Mouse (Mus musculus) left cerebral cortex, adult 11 months (tissue): Measurements from ENCODE around the gene Mesp2.

Experiments
- DNase-seq: peaks from one replicate; pipeline ENCODE4 v3.0.0; 2022; ENCODE audit warnings: low spot score

Mesp2 gene

DNA sequence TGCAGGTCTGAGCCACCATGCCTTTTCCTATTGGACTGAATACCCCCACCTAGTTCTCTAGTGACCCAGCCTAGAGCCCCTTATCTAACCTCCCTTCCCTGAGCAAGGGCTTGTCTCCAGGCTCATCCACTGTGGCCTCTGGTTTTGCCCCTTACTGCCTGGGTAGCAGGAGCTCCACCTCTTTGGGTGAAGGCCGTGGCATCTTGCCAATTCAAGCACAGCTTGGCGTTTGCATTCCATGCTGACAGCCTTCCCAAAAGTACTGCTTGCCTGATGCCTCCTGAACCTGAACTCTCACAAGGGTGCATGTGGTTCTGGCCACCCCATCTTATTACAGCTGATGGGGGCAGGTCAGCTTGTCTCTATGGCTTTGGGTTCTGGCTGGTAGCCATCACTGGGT, 6.6 kb upstream of the Mesp2 start:
- DNase-seq = no peak

DNA sequence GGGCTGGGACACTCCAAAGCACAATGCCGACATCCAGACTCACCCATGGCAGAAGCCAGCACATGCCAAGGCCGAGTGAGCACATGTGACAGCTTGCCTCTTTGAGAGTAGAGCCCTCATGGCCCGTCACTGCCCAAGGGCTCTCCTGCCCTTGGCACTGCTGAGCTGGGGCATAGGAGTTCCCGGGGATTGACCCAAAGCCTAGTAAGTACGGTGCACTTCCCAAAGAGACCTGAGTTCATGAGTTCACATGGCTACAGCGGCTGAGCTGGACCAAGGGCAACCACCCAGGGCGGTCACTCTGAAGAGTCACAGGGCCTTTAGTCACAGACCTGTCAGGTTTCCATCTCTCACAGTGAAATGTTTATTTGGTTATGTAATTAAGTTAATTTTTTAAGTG, 2.0 kb upstream of the Mesp2 start:
- no peak for DNase-seq

DNA sequence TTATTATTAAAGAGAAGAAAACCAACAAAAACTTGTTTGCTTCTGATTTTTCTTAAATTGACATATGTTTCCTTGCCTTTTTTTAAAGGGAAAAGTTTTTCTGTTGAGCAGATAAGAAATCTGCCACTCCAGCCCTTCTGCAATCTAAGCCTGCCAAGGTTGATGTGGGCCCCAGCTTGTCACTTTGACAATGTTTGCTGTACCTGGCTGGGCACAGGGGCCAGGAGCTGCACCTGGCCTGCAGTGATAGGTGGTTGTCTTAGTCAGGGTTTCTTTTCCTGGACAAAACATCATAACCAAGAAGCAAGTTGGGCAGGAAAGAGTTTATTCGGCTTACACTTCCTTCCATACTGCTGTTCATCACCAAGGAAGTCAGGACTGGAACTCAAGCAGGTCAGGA, 2.9 kb downstream of the Mesp2 start:
- DNase-seq = no peak

DNA sequence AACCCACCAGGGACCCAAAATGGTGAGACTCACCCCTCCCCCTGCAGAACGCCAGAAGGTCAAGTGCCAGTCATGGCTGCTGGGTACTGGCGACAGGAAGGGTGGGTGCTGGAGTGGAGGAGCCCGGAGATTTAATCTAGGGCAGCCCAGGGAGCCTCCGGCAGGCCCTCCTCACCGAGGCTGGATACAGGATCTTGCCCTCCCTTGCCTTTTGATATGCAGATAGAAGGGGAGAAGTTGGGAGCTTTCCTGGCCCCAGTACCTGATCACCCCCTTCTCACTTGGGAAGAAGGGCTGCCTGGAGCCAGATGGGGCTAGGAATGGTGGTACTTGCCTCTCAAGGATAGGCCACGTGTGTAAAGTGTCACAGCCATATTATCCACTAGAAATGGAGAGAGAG, 7.8 kb downstream of the Mesp2 start:
- no peak for DNase-seq

DNA sequence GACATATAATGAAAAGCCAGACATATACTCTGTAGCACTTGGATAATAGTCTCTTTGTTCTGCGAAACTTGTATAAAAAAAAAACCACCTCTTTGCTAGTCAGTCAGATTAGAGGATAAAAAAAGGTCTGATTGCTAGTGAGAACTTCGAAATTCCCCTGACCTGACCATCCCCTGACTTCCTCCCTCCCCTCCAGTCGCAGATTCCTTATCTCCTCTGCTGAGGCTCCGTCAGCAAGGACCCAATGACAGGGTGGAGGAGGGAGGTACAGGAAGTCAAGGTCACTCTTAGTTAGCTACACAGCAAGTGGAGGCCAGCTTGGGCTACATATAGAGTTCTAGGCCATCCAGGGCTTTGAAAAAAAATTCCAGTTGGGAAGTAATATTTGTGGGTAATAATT, 9.0 kb downstream of the Mesp2 start:
- DNase-seq = no peak

DNA sequence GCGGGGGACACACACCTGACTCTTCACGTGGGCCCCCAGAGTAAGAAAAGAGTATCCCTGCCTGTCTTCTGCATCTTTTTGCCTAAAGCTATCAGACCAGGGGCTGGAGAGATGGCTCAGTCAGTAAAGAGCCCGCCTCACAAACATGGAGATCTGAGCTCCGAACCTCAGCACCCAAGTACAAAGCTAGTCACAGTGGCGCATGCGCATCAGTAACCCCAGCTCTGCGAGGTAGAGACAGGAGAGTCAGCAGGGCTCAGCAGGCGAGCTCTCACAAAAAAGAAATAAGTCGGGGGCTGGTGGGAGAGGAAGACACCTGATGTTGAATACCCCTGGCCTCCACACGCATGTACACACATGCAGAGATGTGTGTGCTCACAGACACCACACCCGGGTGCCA, 9.5 kb downstream of the Mesp2 start:
- no peak for DNase-seq

DNA sequence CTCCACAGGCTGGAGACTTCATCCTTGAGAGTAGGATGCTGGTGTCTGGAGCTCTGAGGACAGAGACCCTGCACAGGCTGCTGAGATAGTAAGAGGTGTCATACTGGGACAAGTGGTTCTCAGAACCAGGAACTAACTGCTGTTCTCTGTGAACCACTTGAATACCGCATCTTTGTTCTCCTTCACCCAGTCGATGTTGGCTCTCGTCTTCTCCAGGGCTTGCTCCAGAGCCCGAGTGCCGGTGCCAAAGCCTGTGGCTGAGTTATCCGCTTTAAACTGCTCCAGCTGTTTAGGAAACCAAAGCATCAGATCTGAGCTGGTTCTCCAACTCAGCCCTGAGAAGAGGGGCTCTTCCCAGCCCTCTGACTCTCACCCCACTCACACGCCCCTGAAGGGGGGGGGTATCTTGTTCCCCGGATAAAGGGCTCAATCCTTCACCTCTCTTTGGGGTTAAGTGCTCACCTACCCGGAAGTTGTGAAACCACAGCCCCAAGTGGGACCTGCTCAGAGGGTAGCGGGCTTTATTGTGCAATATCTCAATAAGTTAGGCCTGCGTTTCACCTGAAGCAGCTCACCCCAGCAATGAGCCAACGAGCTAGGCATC, 11.7 kb downstream of the Mesp2 start:
- no peak for DNase-seq

DNA sequence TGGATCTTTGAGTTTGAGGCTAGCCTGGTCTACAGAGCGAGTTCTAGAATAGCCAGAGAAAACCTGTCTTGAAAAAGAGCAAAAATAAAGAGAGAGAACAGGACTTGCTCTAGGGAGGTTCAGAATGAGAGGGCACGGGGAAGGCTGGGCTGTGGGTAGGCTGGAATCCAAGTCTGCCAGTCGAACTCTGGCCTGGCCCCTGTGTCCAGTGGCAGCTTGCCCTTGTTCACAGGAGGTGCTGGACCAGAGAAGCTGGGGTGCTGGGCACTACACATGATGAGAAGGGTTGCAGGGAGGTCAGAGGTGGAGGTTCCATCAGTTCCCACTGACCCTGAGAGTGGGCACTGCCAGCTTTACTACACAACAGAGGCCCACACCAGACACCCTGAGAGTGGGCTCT, 17.8 kb downstream of the Mesp2 start:
- DNase-seq = no peak

DNA sequence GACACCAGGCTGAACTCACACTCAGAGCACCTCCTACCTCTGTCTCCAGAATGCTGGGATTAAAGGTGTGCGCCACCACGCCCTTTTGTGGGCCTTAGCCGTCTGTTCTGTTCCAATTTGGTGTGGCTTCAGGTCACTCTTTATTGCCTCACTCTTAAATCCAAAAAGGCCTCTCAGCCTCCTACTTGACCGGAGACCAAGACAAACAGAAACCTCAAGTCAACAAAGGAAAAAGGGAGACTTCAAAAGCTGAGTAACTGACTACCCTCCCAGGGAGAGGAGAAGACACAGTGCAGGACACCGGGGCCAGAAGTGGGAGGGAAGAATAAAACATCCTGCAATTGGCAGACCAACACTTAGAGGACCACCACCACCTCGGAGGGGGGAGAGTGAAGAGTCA, 20.6 kb downstream of the Mesp2 start:
- no peak for DNase-seq

DNA sequence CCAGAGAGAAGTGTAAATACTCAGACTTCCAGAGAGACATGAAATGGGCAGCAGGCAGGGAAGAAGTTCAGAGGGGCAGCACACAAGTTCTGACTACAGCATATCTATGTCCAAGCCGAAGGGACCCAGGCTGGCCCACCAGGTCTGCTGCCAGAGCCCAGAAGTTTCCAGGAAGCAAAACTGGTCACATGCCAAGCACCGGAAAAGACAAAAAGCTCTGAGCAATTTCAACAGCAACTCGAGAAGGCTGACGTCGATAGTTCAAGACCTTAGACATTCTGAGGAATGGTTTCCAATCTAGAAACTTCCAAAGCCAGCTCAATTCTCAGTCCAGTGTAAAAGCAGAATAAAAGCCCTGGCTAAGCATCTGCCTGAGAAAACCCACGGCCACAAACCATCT, 21.1 kb downstream of the Mesp2 start:
- DNase-seq = no peak

DNA sequence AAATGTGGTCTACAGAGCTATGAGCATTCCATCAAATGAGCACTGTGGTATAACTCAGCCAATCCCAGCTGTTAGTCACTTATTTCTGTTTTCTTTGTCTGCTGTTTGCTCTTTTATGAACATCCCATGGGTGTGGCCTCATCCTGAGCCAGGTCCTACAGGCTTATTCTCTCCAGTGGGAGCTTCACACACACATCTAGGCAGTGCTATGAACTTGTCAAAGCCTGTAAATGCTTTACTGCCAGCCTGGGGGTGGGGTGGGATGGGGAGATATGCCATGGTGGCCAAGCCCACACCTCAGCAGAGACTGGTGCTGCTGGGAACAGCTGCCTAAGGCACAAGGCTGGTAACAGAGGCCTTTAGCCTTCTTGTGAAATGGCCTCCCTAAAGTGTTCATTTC, 22.5 kb downstream of the Mesp2 start:
- no peak for DNase-seq

DNA sequence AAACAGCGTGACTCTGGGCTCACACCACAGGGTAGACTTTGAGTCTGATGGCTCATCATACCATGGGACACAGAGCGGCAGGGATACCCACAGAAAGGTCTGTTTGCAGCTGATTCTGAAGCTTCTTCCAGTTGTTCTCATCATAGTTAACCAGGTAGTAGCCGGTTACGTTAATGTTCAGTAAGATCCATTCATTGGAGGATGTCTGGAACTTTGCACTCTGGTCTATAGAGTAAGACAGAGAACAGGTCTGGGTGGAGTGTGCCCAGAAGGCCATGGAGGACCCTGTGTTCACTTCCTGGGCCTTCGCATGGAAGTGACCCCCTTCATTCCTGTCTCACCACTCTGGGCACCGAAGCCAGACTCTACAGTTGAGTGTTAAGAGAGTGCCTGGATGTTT, 24.7 kb downstream of the Mesp2 start:
- DNase-seq = no peak

DNA sequence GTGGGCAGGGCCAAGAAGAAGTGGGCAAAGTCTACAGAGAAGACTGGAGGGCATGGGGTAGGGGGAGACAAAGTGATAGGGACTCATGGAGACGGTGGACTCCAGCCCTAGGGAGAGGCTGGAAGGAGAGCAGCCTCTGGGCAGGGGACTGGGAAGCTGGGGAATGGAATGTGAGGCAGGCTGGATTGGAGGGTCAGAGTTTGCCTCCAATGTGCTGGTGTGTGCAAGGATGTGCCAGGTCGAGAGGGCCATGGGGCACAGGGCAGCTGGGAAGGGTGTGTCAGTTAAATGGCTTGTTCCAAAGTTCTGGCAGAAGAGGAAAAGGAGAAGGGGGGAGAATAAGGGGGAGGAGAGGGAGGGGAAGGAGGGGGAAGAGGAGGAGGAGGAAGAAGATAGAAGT, 26.7 kb downstream of the Mesp2 start:
- DNase-seq = no peak

DNA sequence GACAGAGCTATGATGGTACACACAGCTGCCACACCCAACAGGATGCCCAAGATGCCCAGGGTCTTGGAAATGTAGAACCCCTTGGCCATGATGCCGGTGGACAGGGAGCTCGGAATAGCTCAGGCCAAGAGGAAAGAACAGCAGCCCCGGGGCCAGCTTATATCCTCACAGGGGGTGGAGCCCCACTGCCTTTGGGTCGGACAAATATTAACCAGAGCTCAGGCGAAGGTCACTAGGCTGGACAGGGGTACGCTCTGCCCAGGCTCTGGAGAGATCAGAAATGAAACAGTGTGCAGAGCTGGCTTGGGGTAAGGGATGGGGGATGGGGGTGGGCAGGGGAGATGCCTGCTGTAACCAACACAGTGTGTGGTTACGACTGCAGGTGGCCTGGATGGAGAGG, 31.6 kb downstream of the Mesp2 start:
- DNase-seq = no peak

DNA sequence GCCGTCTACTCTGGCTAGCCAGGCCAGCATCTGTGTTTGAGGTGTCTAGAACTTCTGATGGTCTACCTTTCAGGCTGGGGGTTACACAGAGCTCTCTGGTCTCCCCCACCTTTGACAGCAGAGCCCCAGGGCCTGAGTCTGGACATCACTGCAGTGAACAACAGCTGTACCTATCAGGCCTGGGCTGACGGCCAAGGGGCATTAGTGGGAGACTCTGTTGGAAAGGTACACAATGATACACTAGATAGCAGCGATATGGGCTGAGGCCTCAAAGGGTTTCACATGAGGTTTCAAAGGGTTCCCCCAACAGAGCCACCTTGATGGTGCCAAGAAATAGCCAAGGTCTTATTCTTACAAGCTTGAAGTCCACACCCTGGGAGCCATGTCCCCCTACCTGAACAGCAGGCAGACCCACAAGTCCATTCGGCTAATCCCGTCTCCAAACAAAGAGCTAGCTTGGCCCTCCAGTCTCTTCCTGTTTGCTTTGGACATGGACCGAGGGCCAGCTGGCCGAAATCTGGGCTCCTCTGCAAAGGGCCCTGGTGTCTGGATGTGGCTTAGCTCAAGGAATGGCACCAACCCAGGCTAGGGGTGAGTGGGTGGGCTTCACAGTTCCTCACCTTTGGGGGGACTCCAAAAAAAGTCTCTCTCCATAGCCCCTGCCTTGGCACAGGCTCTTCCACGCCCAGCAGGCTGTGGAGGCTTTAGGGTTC, 33.7 kb downstream of the Mesp2 start:
- DNase-seq = no peak

DNA sequence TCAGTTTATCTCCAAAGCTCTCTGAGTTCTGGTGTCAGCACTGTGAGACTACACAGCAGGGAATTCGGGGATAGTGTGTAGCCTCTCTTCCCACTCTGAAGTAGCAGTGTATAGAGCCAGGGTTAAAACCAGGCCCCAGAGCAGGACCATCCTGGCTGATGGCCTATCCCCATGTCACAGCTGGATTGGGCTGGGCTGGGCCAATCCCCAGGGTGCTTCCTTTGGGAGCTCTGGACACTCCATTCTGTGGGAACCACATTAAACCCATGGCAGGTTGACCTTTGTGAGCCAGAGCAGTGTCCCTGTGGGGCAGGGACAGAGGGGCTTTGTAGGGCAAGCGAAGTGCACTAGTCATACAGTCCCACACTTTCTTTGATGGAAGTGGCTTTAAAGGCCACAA, 35.8 kb downstream of the Mesp2 start:
- no peak for DNase-seq

DNA sequence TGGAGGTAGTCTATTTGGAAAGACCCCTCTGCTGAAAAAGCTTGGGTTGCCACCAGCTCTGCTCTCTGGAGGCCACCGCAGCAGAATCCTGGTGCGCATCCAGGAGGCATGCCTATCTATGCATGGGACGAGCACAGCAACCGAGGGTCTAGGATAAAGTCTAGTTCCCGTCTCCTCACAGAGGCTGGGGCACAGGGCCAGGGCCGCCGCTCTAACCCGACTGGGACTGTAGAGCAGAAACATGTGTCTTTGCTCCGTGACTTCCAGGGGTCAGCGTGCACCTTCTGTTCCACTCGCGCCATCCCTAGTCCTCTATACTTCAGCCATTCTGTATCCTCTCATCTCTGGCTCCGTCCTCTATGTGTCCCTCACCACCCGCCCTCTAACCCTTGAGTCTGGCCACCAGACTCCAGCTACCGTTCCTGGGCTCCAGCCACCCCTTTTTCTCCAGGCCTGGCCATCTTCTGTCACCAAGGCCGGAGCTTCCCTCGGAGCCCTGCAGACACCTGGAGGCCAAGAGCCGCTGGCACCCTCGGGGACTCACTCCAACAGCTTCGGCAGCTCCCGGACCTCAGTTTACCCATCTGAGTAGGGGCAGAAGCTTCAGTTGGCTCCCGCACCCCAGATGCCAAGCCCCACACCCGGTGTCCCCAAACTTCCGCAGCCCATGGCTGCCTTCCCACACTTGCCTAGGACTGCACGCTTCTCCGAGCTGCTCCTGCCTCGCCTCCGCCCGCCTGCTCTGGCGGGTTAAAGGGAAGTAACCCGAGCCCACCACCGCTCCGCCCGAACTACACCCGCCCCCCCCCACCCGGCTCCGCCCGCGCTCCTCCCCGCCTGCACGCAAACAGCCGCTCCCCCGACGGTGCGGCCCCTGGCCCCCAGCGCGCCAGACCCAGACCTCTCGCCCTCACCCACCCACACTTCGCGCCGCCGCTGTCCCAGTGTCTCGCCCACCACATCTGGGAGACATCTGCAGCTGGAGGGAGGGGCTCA, 37.2 kb downstream of the Mesp2 start:
- no peak for DNase-seq

DNA sequence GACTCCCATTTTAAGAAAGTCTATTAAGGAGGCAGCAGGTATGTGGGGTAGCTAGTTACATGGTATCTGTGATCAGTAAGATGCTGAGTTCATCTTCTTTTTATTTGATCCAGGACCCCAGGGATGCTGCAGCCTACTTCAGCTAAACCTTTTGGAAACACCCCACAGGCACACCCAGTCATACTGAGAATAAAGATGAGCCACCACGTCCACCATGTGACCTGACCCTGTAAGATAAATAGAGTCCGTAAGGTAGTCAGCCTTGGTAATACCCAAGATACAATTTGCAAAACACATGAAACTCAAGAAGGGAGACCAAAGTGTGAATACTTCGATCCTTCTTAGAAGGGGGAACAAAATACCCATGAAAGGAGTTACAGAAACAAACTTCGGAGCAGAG, 45.8 kb downstream of the Mesp2 start:
- no peak for DNase-seq

DNA sequence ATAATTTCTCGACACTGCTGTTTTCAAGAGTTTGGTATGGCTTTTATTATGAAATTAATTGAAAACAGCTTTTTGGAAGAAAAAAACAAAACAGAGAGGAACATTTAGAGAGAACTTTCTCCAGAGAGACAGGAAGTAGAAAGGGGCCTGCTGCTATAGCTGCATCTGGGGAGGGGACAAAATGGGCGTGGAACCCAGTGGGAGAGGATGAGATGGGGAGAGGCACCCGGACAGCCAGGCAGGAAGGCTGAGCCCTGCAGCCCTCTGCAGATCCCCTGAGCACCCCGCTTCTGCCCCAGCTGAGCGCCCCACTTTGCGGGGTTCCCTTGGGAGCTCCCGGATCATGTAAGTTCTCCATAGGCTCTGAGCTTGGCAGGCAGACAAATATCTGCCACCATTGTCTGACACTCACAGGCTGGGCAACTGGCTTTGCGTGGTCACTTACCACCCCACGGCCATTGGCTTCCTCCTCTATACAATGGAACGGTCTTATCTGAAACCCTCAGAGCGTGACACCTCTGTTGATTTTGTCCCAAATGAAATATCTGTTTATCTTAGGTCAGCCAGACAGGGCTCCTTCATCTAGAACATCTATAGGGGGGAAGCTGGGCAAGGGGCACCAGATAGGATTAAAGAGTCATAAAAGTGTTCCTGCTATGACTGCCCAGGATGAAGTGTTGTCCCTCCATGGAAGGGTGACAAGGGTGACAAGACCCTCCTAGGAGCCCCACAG, 47.8 kb downstream of the Mesp2 start:
- no peak for DNase-seq

DNA sequence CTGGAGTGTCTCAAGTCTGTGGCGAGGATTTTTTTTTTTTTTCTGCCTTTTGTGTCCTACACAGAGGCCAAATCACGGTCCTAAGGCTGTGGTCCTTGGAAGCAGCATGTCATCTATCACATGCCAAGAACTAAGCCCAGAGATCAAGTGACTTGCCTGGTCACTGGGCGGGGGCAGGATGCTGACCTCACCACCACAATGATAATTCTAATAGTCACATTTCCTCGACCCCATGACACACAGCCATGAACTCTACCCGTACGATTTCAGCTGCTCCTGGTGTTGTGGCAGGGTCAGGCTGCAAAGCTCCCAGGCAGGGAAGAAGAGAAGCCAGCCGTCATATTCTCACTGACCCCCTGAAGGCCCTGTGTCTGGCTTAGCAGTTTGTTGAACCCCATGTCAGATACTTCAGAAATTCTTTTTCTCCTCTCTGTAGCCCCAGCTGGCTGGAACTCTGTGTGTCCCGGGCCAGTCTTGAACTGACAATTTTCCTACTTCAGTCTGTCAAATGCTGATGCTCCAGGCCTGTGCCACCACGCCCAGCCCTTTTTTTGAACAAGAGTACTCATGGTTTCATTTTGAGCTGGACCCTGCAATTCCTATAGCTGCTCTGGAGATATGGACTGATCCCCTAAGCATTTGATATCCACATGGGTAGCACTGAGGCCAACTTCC, 48.6 kb downstream of the Mesp2 start:
- DNase-seq = no peak

DNA sequence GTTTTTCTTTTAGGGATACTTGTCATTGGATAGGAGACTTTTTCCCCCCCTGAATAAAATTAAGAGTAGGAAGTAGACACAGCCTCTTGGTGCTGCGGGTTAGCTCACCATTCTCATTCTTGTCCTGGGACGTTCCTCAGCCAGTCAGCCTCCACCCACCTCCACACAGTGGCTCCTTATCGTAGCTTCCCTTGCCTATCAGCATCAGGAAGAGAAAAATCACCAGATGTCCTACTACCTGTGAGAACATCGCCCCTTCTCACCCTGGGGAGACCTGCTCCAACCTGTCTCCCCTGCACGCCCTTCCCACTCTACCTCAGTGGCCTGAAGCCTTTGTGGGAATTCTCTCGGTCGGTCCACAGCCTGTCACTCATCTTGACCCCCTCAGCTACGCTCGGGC, 50.3 kb downstream of the Mesp2 start, which contains the start of gene Anpep:
TSS of gene Anpep (minus strand) at position 249 of the 400 bp plus-strand sequence.
- no peak for DNase-seq

DNA sequence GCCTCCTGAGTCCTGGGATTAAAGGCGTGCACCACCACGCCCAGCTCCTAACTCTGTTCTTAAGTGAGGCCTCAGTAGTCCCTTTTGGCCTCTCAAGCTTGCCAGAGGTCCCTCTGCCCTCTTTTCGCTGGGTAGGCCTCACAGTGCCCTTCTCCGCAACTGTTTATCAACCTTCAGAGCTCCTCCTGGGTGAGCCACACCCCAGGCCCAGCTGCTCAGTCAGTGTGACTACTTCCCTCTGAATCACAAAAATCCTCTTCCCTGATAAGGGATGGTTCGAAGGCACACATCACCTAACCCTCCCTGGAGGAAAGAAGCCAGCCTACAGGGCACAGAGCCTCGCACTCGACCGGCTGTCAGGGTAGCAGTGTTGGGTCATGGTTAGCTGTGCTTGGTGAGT, 51.3 kb downstream of the Mesp2 start:
- no peak for DNase-seq
